Mouse (Mus musculus) adrenal gland, postnatal 14 days (tissue): Measurements from ENCODE around the gene Syt6. TPM values are rescaled to one million over a fixed set of nuclear protein-coding genes. Genes with fewer than 3 reads are reported as not detected.

Experiments used
- DNase-seq: peaks from one replicate; pipeline ENCODE4 v3.0.0; 2021; ENCODE audit warnings: mixed read lengths
- microRNA-seq, 2 experiments: library from miRNA; unstranded; fragments of <30 nt; microRNA quantifications; one replicate each; pipeline ENCODE4 v1.2.0; 2021
- total RNA-seq: library from RNA; stranded (reverse); gene quantifications from 2 replicates; pipeline ENCODE4 v1.2.3, GENCODE M21; 2021

Gene Syt6
- total RNA-seq, 1 experiment from 2014 or later, result not detected

GRCm38 (mm10) chr3:103648486-103648885 lies 73.5 kb downstream of the Syt6 start:
- no peak for DNase-seq

- no peak for DNase-seq
These were observed 74.7 kb downstream of the Syt6 start for GRCm38 (mm10) chr3:103649716-103650115.

DNA sequence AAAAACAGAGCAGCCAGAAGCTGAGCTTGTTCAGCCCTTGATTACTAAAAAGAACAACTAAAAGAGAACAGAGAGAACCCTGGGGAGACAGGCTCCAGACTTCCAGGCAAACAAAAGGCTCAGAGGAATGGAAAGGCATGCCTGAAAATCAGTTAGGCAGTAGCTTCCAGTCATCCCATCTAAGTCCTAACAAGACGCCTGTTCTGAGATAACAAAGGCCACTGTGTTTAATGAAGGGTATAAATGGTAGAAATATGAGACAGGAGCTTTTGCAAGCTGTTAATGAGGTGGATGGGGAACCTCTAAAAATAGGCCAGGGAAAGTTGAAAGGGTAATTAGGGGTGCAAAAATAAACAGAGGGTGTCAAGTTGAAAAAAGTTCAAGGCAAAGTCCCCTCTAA lies 75.4 kb downstream of the Syt6 start:
- DNase-seq, result no peak

GRCm38 (mm10) chr3:103660012-103660411 lies 85.0 kb downstream of the Syt6 start:
- no peak for DNase-seq

DNA sequence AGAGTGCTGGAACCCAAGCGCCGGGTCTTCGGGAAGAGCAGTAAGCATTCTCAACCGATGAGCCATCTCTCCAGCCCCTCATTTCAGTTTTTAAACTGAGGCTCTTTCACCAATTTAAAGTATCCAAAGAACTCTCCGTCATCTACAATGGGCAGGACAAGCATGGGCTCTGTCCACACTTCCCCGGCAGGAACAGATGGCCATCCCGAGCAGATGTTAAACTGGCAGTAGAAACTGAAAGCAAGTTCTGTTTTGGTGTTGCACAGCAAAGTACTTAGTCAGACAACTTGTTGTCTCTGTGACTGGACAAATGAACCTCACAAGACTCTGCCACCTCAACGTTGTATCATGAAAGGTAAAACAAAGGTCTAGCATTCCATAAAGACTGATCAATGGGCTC lies 86.7 kb downstream of the Syt6 start:
- DNase-seq, result no peak

DNA sequence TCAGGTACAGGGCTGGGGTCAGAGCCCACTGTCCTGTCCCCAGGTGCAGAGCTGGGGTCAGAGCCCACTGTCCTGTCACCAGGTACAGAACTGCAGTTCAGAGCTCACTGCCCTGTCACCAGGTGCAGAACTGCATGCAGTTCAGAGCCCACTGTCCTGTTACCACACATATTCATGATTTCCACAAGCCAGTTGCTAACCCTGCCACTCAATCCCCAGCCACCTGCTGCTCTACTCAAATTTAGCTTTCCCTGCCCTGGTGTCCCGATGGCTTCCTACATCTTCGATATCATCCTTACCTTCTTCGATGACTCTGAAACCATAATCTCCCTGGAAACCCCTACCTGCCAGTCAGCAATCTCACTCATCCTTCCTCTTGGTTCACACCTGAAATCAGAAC lies 88.4 kb downstream of the Syt6 start:
- no peak for DNase-seq

- DNase-seq, result no peak
These were observed 97.1 kb downstream of the Syt6 start for GRCm38 (mm10) chr3:103672113-103672512.

GRCm38 (mm10) chr3:103672716-103673115 lies 97.7 kb downstream of the Syt6 start:
- DNase-seq, result no peak

DNA sequence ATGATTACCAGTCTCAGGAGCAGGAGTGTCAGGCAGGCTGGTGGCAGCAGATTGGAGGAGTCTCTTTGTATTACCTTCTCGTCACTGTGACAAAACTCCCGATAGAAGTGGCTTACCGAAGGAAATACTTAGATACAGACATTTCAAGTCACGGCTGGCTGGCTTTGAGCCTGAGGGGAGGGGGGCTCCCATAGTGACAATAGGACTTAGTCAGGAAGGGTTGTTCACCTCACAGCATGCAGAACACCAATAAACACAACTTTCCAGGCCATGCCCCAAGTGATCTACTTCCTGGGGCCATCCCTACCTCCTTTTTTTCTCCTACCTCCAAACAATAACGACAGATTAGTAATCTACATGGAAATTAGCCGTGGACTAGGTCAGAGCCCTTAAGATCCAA lies 103.8 kb downstream of the Syt6 start:
- DNase-seq, result no peak

DNA sequence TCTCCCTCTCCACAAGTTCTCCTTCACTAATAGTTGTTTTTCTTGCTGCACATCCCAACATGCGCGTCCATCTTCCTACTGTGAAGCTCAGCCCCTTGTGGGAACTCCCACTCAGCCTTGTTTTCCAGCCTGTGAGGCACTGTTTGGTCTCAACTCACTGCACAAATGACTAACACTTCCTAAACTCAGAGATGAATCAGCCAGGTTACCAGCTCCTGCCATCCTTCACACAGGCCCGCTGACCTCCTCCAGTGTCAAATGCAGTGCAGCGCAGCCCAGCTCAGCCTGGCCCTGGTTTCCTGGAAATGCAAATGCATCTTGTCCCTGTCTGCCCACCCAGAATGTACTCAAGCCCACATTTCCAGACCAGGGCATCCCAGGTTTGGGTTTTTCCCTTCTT lies 107.4 kb downstream of the Syt6 start:
- peak; percentile 43 for DNase-seq

DNA sequence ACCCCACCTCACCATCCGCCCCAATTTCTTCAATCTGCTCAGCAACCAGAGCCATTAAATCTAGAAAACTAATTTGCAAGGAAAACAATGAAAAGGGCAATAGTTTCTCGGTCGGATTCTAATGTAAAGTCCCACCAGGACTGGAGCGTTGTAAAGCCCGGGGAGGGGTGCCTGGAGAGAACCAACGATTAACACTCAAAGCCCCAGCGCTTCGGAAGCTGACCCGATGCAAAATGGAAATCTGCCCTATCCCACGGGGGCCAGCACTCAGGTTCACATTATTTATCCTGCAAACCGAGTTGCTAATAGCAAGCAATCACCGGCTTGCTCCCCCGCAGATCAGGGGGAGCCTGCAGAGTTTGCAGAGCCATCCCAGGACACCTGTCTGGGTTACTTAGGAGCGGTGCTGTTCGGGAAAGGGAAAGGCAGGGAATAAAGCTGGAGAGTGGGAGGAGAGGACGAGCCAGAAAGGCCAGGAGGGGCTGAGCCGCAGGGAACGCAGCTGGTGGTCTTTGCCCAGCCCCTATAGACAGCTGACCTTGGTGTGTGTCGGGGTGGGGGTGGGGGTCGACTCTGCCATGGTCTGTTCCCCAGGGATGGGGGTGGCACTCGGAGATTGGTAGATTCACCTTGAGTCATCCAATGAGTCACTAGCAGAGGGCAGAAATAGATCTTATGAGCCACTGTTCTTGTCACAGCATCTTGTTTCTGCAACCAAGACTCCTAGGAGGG lies 108.4 kb downstream of the Syt6 start:
- peak; percentile 42 for DNase-seq

DNA sequence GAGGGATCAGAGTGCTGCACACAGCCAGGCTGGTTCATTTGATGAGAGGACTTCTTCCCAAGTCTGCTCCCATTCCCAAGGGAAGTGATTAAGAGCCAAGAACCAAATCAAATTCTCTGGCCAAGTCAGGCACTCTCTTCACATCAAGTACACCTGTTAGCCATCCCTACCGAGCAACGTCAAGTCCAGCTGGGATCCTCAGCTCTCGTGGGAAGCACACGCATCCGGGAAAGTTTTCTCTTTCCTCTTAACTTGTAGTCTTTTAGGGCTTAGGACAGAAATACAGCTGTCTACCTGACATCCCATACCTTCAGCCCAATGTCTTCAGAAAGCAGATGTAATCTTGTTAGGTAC lies 108.9 kb downstream of the Syt6 start:
- DNase-seq, result no peak

- DNase-seq, result no peak
These were observed 114.0 kb downstream of the Syt6 start for GRCm38 (mm10) chr3:103689043-103689442.

DNA sequence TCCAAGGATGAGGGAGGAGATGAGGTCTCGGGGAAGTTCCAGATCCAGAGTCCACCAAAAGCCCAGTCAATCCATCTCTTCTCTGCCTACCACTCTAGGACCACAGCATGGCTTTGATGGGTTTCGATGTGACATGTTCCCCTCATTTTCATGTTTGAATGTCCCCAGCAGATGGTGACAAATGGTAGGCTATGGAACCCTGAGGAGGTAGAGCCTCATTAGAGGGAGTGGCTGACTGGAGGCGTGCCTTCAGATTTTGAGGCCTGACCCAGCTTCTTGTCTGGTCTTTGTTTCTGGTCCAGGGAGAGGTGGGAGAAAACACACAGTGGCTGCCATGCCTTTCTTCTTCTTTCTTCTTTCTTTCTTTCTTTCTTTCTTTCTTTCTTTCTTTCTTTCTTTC lies 115.5 kb downstream of the Syt6 start:
- no peak for DNase-seq

Small RNAs within 50 kb of the gene (microRNA-seq; reads per million reads assigned to microRNA genes)
- gene Gm25325, result 0 reads per million in 2 experiments

Other genes starting within 250 kb of the Syt6 start
- gene Atg4a-ps, start 70.8 kb downstream of the Syt6 start, total RNA-seq, result 0.19 TPM in 1 of 2 replicates, not detected in the other
- 12.0 and 12.7 TPM in 2 replicates for gene Olfml3, start 162.8 kb downstream of the Syt6 start, total RNA-seq
- not detected in 2 replicates for gene Gm10964, start 164.1 kb downstream of the Syt6 start, total RNA-seq
- gene Hipk1, start 216.3 kb downstream of the Syt6 start, total RNA-seq, result 149 and 198 TPM in 2 replicates
- 16.6 and 21.9 TPM in 2 replicates for gene Dclre1b, start 234.2 kb downstream of the Syt6 start, total RNA-seq
- gene Ap4b1, start 234.3 kb downstream of the Syt6 start, total RNA-seq, result 17.2 and 29.1 TPM in 2 replicates
- gene Gm43064, start 234.3 kb downstream of the Syt6 start, total RNA-seq, result 0.23 TPM in 1 of 2 replicates, not detected in the other